Mouse (Mus musculus) splenic B cell, adult 2 months (primary cell): ENCODE data around the gene Trpv1.

ENCODE experiments used
- DNase-seq: peaks from one replicate; pipeline ENCODE4 v3.0.0-alpha.2; 2011; ENCODE audit warnings: low read depth, low spot score
- H3K27me3 ChIP-seq: 2 replicates; pipeline ENCODE4 v1.6.1; 2012; ENCODE audit warnings: mild to moderate bottlenecking, low read length, moderate library complexity, mixed read lengths; ENCODE audit not compliant: control insufficient read depth, poor library complexity, insufficient read depth, severe bottlenecking
- H3K36me3 ChIP-seq: 2 replicates; pipeline ENCODE4 v1.6.1; 2012; ENCODE audit warnings: mild to moderate bottlenecking, low read length, moderate library complexity, mixed read lengths; ENCODE audit not compliant: control insufficient read depth, poor library complexity, insufficient read depth, severe bottlenecking

The Trpv1 gene

DNA sequence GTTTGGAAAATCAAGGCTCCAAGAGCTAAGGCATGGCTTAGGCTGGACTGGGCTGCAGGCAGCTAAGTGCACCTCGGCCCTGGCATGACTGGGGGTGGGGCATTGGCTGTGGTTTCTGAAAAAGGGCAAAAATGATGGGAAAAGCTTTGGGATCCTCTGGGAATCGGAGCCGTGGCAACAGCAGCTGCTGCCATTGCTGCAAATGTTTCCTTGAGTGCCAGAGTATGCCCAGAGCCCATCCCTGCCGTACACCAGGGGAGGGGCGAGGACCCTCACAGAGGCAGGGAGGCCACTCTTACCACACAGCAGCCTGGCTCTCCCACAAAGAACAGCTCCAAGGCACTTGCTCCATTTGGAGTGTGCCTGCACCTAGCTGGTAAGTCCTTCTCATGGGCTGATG, at the start of gene Trpv1:
TSS of gene Trpv1 (plus strand) at position 301 of the 400 bp plus-strand sequence.
- no peaks in the 10 kb centered on the region for H3K36me3 ChIP-seq
- DNase-seq: no peak

DNA sequence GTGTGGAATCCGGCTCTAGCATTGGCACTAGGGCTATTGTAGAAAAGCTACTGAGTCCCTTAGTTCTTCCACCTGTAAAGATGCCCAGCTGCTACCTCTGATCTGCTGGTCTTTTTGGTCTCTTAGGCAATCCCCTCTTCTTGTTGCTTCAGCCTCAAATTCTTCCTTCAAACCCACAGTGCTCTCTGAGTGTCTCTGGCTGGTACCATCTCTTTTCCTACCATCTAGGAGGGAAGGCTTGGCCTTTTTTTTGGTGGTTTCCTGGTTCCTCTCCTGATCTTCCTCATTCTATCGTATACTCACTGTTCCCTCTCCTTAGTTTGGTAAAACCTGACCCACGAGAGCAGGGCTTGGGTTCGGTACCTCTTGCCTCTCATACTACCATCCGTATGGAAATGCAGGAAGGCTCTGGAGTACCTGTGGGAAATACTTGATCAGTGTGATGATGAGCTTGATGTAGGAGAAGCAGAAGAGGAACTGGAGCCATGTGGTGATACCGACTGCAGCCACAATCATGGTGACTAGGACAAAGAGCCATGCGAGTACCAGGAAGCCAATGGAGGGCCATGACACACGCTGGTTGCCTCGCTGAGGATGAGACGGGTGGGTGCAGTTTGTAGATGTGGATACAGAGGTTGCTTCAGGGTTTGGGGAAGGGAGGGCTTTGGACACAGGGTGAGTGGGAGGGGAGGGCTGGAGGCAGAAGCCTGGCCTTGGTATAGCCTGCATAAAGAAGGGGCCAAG, 48.0 kb upstream of the Trpv1 start:
- Histone ChIP-seq H3K27me3 (no peaks in the 10 kb centered on the region), H3K36me3 (peaks cover 5% of the 10 kb centered on the region; the same call in 1 of the 2 replicates)
- DNase-seq: no peak

More for the DNA sequence above, at the start of gene Trpv1:
- no peaks in the 10 kb centered on the region for H3K27me3 ChIP-seq

- Histone ChIP-seq H3K36me3 (peaks cover 5% of the 10 kb centered on the region), H3K27me3 (no peaks in the 10 kb centered on the region)
- DNase-seq: no peak
Observed at GRCm38 (mm10) chr11:73187231-73187630, 46.9 kb upstream of the Trpv1 start.

GRCm38 (mm10) chr11:73193047-73193446, 41.0 kb upstream of the Trpv1 start:
- Histone ChIP-seq H3K27me3 (no peaks in the 10 kb centered on the region), H3K36me3 (peaks cover 3% of the 10 kb centered on the region; the same call in 1 of the 2 replicates)
- DNase-seq: no peak

DNA sequence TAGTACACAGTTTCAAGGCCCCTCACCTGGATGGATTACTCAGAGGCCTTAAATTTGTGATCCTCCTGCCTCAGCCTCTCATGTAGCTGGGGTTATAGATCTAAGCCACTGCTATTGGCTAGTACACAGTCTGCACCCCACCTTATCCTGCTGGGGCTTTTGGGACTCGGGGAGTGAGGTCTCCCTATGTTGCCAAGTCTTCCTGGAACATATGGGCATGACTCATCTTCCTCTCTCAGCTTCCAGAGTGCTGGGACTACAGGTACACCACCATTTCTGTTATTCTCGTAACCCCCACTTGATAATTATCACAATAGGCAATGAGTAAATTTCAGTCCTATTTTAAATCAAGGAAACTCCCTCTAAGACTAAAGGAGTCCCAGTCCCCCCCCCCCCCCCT, 39.6 kb upstream of the Trpv1 start:
- Histone ChIP-seq H3K36me3 (peaks cover 2% of the 10 kb centered on the region; the same call in 1 of the 2 replicates), H3K27me3 (no peaks in the 10 kb centered on the region)
- no peak for DNase-seq

DNA sequence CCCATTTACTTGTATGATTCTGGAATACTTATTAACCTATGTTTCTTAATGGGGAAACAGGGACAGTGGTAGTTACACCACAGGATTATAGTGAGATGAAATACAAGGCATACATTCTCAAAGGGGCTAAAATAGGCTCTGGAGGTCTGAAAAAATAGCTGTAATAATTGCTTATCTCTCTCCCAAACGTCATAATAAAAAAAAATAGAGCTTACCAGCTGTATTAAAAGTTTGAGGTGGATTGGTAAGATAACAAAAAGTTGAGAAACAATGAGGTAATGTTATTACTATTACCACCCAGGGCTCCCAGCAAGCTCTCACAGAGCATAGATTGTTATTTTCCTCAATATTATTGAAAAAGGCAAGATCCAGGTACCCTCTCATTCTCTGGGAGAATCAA, 35.9 kb upstream of the Trpv1 start:
- 0 out of 2 replicates have a peak, but pooled peaks cover 2% of the 10 kb centered on the region for H3K36me3 ChIP-seq
- DNase-seq: no peak
- no peaks in the 10 kb centered on the region for H3K27me3 ChIP-seq

- peak; percentile 90 for DNase-seq
- H3K36me3 ChIP-seq: 0 out of 2 replicates have a peak, but pooled peaks cover 2% of the 10 kb centered on the region
Observed at GRCm38 (mm10) chr11:73198603-73199229, 35.4 kb upstream of the Trpv1 start, which contains the start of gene Ctns. Gene Ctns, minus strand, starts transcription at chr11:73199042.

DNA sequence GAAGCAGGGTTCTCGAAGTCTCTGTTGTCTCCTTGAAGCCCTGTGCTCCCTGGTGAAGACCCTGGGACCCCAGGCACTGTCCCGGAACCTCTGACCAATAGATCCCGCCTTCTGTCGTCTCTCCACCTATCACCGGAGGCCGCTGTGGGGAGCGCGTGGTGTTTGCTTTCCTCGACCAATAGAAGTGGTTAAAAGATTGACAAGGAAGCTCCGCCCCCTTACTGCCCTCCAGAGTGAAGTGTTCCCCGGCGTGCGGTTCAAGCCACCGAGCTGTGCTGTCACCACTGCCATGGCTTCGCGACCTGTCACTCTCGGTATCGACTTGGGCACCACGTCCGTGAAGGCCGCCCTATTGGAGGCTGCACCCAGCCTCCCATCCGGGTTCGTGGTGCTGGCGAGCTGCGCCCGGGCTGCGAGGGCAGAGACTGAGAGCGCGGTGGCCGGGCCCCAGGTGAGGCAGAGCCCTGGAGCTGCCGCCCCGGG, 34.8 kb upstream of the Trpv1 start, which contains the start of gene Shpk:
TSS of gene Shpk (plus strand) at position 231 of the 483 bp plus-strand sequence.
- Histone ChIP-seq H3K27me3 (no peaks in the 10 kb centered on the region), H3K36me3 (0 out of 2 replicates have a peak, but pooled peaks cover 2% of the 10 kb centered on the region)
- peak; percentile 96 for DNase-seq

More at GRCm38 (mm10) chr11:73198603-73199229, 35.4 kb upstream of the Trpv1 start, which contains the start of gene Ctns:
- no peaks in the 10 kb centered on the region for H3K27me3 ChIP-seq

DNA sequence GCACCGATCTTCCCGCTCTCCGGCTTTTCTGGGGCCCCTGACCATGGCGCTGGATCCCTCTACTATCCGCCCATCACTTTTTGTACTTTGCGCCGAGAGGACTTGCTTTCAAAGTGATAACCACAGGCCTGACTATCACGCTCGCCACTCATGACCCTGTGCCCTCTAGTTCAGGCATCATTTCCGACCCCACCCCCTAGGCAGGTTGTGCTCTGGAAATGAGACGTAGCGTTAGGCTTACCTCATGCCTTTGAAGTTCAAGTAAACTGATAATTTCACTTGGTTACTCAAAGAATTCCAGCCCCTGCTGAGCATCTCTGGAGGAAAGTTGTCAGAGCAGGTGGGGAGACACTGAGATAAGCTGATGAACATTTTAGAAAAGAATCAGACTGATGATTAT, 34.2 kb upstream of the Trpv1 start:
- DNase-seq: peak; percentile 66
- no peaks in the 10 kb centered on the region for H3K36me3 ChIP-seq
- no peaks in the 10 kb centered on the region for H3K27me3 ChIP-seq

DNA sequence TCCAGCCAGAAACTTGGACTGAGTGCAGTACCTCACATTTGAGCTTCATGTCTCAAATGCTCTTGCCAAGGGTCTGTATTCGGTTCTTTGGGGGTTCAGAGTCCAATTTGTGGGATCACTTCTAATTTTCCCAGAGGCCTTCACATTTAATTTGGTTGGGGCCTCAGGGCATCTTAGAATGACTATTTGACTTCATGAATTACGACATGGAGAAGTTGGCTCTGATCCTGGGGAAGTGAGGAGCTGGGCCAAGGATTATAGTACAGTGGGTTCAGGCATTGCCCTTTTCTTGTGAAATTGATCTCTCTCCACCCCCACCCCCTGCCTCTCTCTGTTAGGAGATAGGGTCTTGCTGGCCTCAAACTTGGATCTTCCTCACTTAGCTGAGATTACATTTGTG, 33.1 kb upstream of the Trpv1 start:
- DNase-seq: no peak
- Histone ChIP-seq H3K27me3 (no peaks in the 10 kb centered on the region), H3K36me3 (no peaks in the 10 kb centered on the region)

- H3K36me3 ChIP-seq: no peaks in the 10 kb centered on the region
- no peak for DNase-seq
- no peaks in the 10 kb centered on the region for H3K27me3 ChIP-seq
Observed at GRCm38 (mm10) chr11:73201597-73201996, 32.5 kb upstream of the Trpv1 start.

DNA sequence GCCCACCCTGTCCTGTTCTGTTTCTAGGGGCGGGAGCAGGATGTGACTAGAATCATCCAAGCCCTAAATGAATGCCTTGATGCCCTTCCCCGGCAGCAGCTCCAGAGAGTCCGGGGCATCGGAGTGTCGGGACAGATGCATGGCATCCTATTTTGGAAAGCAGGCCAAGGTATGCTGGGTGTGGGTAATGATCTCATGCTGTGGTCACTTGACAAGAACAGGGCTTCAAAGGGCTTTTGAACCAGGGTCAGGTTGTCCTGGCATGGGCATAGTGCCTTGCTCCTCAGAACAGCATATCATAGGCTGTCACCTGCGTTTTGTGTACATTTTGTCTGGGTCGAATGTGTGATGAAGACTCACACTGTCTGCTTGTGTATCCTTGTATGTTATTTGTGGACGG, 30.2 kb upstream of the Trpv1 start:
- no peaks in the 10 kb centered on the region for H3K36me3 ChIP-seq
- DNase-seq: no peak
- H3K27me3 ChIP-seq: no peaks in the 10 kb centered on the region

DNA sequence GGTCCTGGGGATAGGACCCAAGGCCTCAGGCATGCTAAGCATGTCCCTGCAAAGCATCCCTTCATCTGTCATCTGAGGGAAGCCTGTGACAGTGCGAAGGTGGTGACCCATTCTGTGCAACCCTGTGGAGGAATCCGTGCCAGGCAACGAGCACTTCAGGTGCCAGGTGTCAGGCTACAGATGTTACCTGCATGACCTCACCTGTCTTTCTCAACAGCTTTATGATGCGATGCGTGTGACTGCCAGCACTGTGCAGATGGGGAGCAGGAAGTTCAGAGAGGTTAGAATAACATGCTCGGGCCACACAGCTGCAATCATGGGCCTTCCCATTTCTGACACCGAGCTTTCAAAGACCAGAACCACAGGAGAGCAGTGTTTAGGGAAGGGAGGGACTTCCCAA, 28.9 kb upstream of the Trpv1 start:
- no peaks in the 10 kb centered on the region for H3K27me3 ChIP-seq
- DNase-seq: no peak

GRCm38 (mm10) chr11:73207621-73208020, 26.5 kb upstream of the Trpv1 start:
- DNase-seq: peak; percentile 36
- H3K27me3 ChIP-seq: no peaks in the 10 kb centered on the region
- H3K36me3 ChIP-seq: no peaks in the 10 kb centered on the region

More for the DNA sequence above, 28.9 kb upstream of the Trpv1 start:
- H3K36me3 ChIP-seq: no peaks in the 10 kb centered on the region

GRCm38 (mm10) chr11:73213956-73214355, 20.1 kb upstream of the Trpv1 start:
- H3K36me3 ChIP-seq: no peaks in the 10 kb centered on the region
- no peak for DNase-seq

More at GRCm38 (mm10) chr11:73213956-73214355, 20.1 kb upstream of the Trpv1 start:
- H3K27me3 ChIP-seq: no peaks in the 10 kb centered on the region
